Mouse (Mus musculus): Measurements from ENCODE around the gene Cltrn. TPM values are rescaled to one million over a fixed set of nuclear protein-coding genes. Genes with fewer than 3 reads are reported as not detected.

The Cltrn gene
- polyA plus RNA-seq (2014; fragmentation: Illumina TruSeq; extraction: RNeasy Lipid Tissue Mini Kit (QIAGEN cat#74804); ENCODE audit: low read depth, low replicate concordance): 0.67 TPM

GRCm38 (mm10) chrX:164088582-164088981 is at the start of gene Cltrn:
Cltrn (plus strand) TSS chrX:164088830.

GRCm38 (mm10) chrX:164076040-164076775 is 12.4 kb upstream of the Cltrn start, which contains the start of gene Siah1b:
Siah1b (minus strand) TSS chrX:164076493.

DNA sequence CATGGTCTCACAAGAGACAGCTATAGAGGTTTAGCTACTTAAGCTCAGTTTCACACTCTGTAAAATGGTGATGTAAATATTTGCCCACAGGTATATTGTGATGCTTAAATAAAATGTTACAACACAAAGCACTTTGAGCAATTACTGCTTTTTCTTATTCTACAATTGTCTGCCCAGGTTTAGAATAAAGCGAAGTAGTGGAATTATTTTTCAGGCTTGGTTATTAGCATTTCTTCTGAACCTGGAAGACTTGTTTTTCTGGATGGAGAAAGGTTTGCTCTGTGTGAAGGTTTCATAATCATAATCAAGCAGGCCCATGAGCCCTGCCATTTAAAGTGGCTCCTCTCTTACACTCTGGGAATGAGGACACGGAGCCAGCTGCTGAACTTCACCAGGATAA is 50.4 kb downstream of the Cltrn start, which contains the start of gene Ace2:
TSS of gene Ace2 (plus strand) at position 301 of the 400 bp plus-strand sequence.

Other genes starting within 250 kb of the Cltrn start
- 29.7 TPM for gene Ap1s2, start 179.8 kb upstream of the Cltrn start, polyA plus RNA-seq (2014; fragmentation: Illumina TruSeq; extraction: RNeasy Lipid Tissue Mini Kit (QIAGEN cat#74804); ENCODE audit: low read depth, low replicate concordance)
- 15.7 TPM for gene Zrsr2, start 130.2 kb upstream of the Cltrn start, polyA plus RNA-seq (2014; fragmentation: Illumina TruSeq; extraction: RNeasy Lipid Tissue Mini Kit (QIAGEN cat#74804); ENCODE audit: low read depth, low replicate concordance)
- 5.4 TPM for gene Car5b, start 60.8 kb upstream of the Cltrn start, polyA plus RNA-seq (2014; fragmentation: Illumina TruSeq; extraction: RNeasy Lipid Tissue Mini Kit (QIAGEN cat#74804); ENCODE audit: low read depth, low replicate concordance)
- 10.1 TPM for gene Siah1b, start 12.3 kb upstream of the Cltrn start, polyA plus RNA-seq (2014; fragmentation: Illumina TruSeq; extraction: RNeasy Lipid Tissue Mini Kit (QIAGEN cat#74804); ENCODE audit: low read depth, low replicate concordance)
- gene Ace2, start 50.5 kb downstream of the Cltrn start, polyA plus RNA-seq (2014; fragmentation: Illumina TruSeq; extraction: RNeasy Lipid Tissue Mini Kit (QIAGEN cat#74804); ENCODE audit: low read depth, low replicate concordance): 0.76 TPM
- gene Bmx, start 169.4 kb downstream of the Cltrn start, polyA plus RNA-seq (2014; fragmentation: Illumina TruSeq; extraction: RNeasy Lipid Tissue Mini Kit (QIAGEN cat#74804); ENCODE audit: low read depth, low replicate concordance): 0.41 TPM
- 2.1 TPM for gene Pir, start 180.5 kb downstream of the Cltrn start, polyA plus RNA-seq (2014; fragmentation: Illumina TruSeq; extraction: RNeasy Lipid Tissue Mini Kit (QIAGEN cat#74804); ENCODE audit: low read depth, low replicate concordance)

Measured in testis, adult 10 weeks (tissue).